Mouse (Mus musculus) erythroblast, embryonic 14.5 days (primary cell): Measurements from ENCODE around the gene Gm4881. TPM values are rescaled to one million over a fixed set of nuclear protein-coding genes. Genes with fewer than 3 reads are reported as not detected.

Experiments used
- H3K27me3 ChIP-seq: 2 replicates; pipeline ENCODE4 v1.6.1; 2012; ENCODE audit warnings: inconsistent platforms; ENCODE audit not compliant: control insufficient read depth
- H3K36me3 ChIP-seq: 2 replicates; pipeline ENCODE4 v1.6.1; 2012; ENCODE audit warnings: mild to moderate bottlenecking, inconsistent platforms; ENCODE audit not compliant: control insufficient read depth
- H3K4me1 ChIP-seq: 2 replicates; pipeline ENCODE4 v1.6.1; 2012; ENCODE audit warnings: inconsistent platforms; ENCODE audit not compliant: control insufficient read depth
- H3K4me3 ChIP-seq: replicated peaks from 2 replicates; pipeline ENCODE3; 2012; ENCODE audit warnings: moderate library complexity, mild to moderate bottlenecking, inconsistent platforms
- H3K9me3 ChIP-seq: 2 replicates; pipeline ENCODE4 v1.6.1; 2012; ENCODE audit warnings: low read length, inconsistent platforms, mixed read lengths; ENCODE audit not compliant: control insufficient read depth
- GATA1 ChIP-seq: IDR thresholded peaks from 2 replicates; pipeline ENCODE4 v1.6.1; 2012; ENCODE audit warnings: low read length, inconsistent platforms, mixed read lengths
- TAL1 ChIP-seq: IDR thresholded peaks from 3 replicates; pipeline ENCODE4 v1.6.1; 2012; ENCODE audit warnings: low read length, inconsistent platforms, mixed read lengths
- polyA plus RNA-seq: library from polyadenylated mRNA; stranded (reverse); fragments of >175 nt; gene quantifications from 2 replicates; pipeline ENCODE4 v1.2.3, GENCODE M21; 2012

Gm4881 gene
- polyA plus RNA-seq, 1 experiment = not detected

- H3K27me3 ChIP-seq = no peaks in the 10 kb centered on the region
- H3K36me3 ChIP-seq = no peaks in the 10 kb centered on the region; the same call in 1 of the 2 replicates
- no peak overlapping the region for H3K4me3 ChIP-seq
- TF ChIP-seq TAL1 (no peak), GATA1 (no peak)
- H3K9me3 ChIP-seq = no peaks in the 10 kb centered on the region; the same call in 1 of the 2 replicates
- no peaks in the 10 kb centered on the region for H3K4me1 ChIP-seq
Observed at GRCm38 (mm10) chr7:24964288-24964687, 20.0 kb upstream of the Gm4881 start.

GRCm38 (mm10) chr7:24955226-24955625 is 10.9 kb upstream of the Gm4881 start:
- Histone ChIP-seq H3K9me3 (peaks cover 3% of the 10 kb centered on the region; the same call in 1 of the 2 replicates), H3K4me1 (no peaks in the 10 kb centered on the region), H3K4me3 (no peak overlapping the region), H3K36me3 (no peaks in the 10 kb centered on the region), H3K27me3 (peaks cover 72% of the 10 kb centered on the region)
- TF ChIP-seq GATA1 (no peak), TAL1 (no peak)

- TF ChIP-seq GATA1 = no peak
- no peak for TF ChIP-seq TAL1
- Histone ChIP-seq H3K4me1 (no peaks in the 10 kb centered on the region), H3K9me3 (peaks cover 3% of the 10 kb centered on the region; the same call in 1 of the 2 replicates), H3K36me3 (no peaks in the 10 kb centered on the region), H3K4me3 (no peak overlapping the region), H3K27me3 (peaks cover 80% of the 10 kb centered on the region)
Observed at GRCm38 (mm10) chr7:24954450-24954849, 10.2 kb upstream of the Gm4881 start.

- Histone ChIP-seq H3K4me1 (no peaks in the 10 kb centered on the region), H3K27me3 (peaks cover 85% of the 10 kb centered on the region), H3K4me3 (no peak overlapping the region), H3K9me3 (peaks cover 3% of the 10 kb centered on the region; the same call in 1 of the 2 replicates), H3K36me3 (no peaks in the 10 kb centered on the region)
- TF ChIP-seq TAL1 (no peak), GATA1 (no peak)
Observed at GRCm38 (mm10) chr7:24953966-24954365, 9.7 kb upstream of the Gm4881 start.

GRCm38 (mm10) chr7:24949958-24950623 is 5.8 kb upstream of the Gm4881 start:
- TF ChIP-seq TAL1 (no peak), GATA1 (no peak)
- no peak overlapping the region for H3K4me3 ChIP-seq
- peaks cover 100% of the 10 kb centered on the region for H3K27me3 ChIP-seq
- H3K9me3 ChIP-seq = no peaks in the 10 kb centered on the region; the same call in 1 of the 2 replicates
- no peaks in the 10 kb centered on the region for H3K36me3 ChIP-seq
- no peaks in the 10 kb centered on the region for H3K4me1 ChIP-seq

- H3K4me1 ChIP-seq = no peaks in the 10 kb centered on the region
- no peaks in the 10 kb centered on the region for H3K36me3 ChIP-seq
- H3K27me3 ChIP-seq = peaks cover 100% of the 10 kb centered on the region
- no peaks in the 10 kb centered on the region for H3K9me3 ChIP-seq
- no peak overlapping the region for H3K4me3 ChIP-seq
- TF ChIP-seq GATA1 (no peak), TAL1 (no peak)
Observed at GRCm38 (mm10) chr7:24948774-24949173, 4.5 kb upstream of the Gm4881 start.

GRCm38 (mm10) chr7:24947316-24948048 is 3.2 kb upstream of the Gm4881 start:
- no peak overlapping the region for H3K4me3 ChIP-seq
- peaks cover 100% of the 10 kb centered on the region for H3K27me3 ChIP-seq
- no peaks in the 10 kb centered on the region for H3K4me1 ChIP-seq
- H3K36me3 ChIP-seq = no peaks in the 10 kb centered on the region
- TF ChIP-seq GATA1 = no peak
- no peak for TF ChIP-seq TAL1
- no peaks in the 10 kb centered on the region for H3K9me3 ChIP-seq

GRCm38 (mm10) chr7:24943641-24944040 is 653 bp downstream of the Gm4881 start:
- Histone ChIP-seq H3K9me3 (no peaks in the 10 kb centered on the region), H3K27me3 (peaks cover 94% of the 10 kb centered on the region), H3K4me1 (no peaks in the 10 kb centered on the region), H3K4me3 (no peak overlapping the region), H3K36me3 (no peaks in the 10 kb centered on the region)
- TF ChIP-seq GATA1 = no peak
- no peak for TF ChIP-seq TAL1

GRCm38 (mm10) chr7:24931651-24932050 is 12.6 kb downstream of the Gm4881 start:
- peaks cover 76% of the 10 kb centered on the region for H3K27me3 ChIP-seq
- H3K9me3 ChIP-seq = no peaks in the 10 kb centered on the region
- H3K4me1 ChIP-seq = no peaks in the 10 kb centered on the region
- H3K36me3 ChIP-seq = peaks cover 11% of the 10 kb centered on the region
- TF ChIP-seq GATA1 (no peak), TAL1 (no peak)
- no peak overlapping the region for H3K4me3 ChIP-seq
